Mouse (Mus musculus) heart, embryonic 15.5 days (tissue): Measurements from ENCODE around the gene Uggt2. TPM values are rescaled to one million over a fixed set of nuclear protein-coding genes. Genes with fewer than 3 reads are reported as not detected.
A peak's percentile ranks its signal among the peaks of the same experiment; 100 is the strongest.

ENCODE experiments used
- ATAC-seq: fragments of 200-750 bp; cut with Nextera tagmentation; replicated peaks from 2 replicates; pipeline ENCODE4 v1.8.0; 2017; ENCODE audit warnings: low read depth, moderate TSS enrichment; ENCODE audit not compliant: insufficient number of reproducible peaks, insufficient read depth, low FRiP score
- H3K27ac ChIP-seq: fragments of 300-500 bp; sonication (generic); 2 replicates; pipeline ENCODE4 v1.5.1; 2015; ENCODE audit warnings: mild to moderate bottlenecking, inconsistent platforms
- H3K27me3 ChIP-seq: fragments of 300-500 bp; sonication (generic); 2 replicates; pipeline ENCODE4 v1.6.1; 2015; ENCODE audit warnings: inconsistent platforms
- H3K36me3 ChIP-seq: fragments of 300-500 bp; sonication (generic); 2 replicates; pipeline ENCODE4 v1.6.1; 2015; ENCODE audit warnings: mild to moderate bottlenecking, inconsistent platforms
- H3K4me1 ChIP-seq: fragments of 300-500 bp; sonication (generic); replicated peaks from 2 replicates; pipeline ENCODE4 v1.6.1; 2015; ENCODE audit warnings: inconsistent platforms
- H3K4me2 ChIP-seq: fragments of 300-500 bp; sonication (generic); 2 replicates; pipeline ENCODE4 v1.6.1; 2015; ENCODE audit warnings: inconsistent platforms, mild to moderate bottlenecking, moderate library complexity
- H3K4me3 ChIP-seq: fragments of 300-500 bp; sonication (generic); 2 replicates; pipeline ENCODE4 v1.5.1; 2015; ENCODE audit warnings: mild to moderate bottlenecking, inconsistent platforms
- H3K9ac ChIP-seq: fragments of 300-500 bp; sonication (generic); 2 replicates; pipeline ENCODE4 v1.6.1; 2015; ENCODE audit warnings: mild to moderate bottlenecking, inconsistent platforms
- H3K9me3 ChIP-seq: fragments of 300-500 bp; sonication (generic); replicated peaks from 2 replicates; pipeline ENCODE4 v1.6.1; 2016; ENCODE audit warnings: inconsistent platforms
- WGBS: fragments of 180-500 bp; shearing (Covaris S2); methylation state at CpG from one replicate; pipeline ENCODE4 v1.1.7; 2015; ENCODE audit warnings: mixed read lengths; 5-methylcytosine and 5-hydroxymethylcytosine counted together
- polyA plus RNA-seq: library from polyadenylated mRNA; unstranded; fragments of >200 nt; fragmentation: Nextera tagmentation; extraction: Ambion mirVana; gene quantifications from 2 replicates; pipeline ENCODE4 v1.2.1, GENCODE M21; 2015

The Uggt2 gene
- polyA plus RNA-seq, 1 experiment from 2014 or later, result 7.4 TPM

DNA sequence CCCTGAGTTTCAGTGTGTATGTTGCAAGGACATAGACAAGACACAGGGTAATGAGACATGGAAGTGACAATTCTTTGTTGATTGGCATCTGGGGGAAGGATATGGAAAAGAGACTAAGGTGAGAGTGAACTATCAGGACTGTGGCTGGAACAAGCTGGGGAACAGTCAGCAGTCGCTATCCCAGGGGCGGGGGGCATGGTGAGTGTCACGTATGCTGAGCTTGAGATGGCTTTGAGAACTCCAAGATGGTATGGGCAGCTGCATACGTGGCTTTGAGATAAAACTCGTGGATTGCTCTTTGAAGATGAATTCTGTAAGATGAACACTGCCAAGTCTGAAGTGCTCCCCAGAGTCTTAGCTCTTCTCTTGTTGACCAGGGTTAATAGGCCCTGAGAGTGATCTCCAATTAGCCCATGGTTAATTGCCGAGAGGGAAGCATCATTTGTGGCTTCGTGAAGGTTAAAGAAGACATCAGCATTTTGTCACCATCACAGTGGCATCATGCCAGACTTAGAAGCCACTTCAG lies 9.6 kb upstream of the Uggt2 start:
- Histone ChIP-seq H3K4me3 (no peak overlapping the region), H3K27ac (no peak overlapping the region), H3K4me1 (no peaks in the 10 kb centered on the region), H3K27me3 (no peaks in the 10 kb centered on the region), H3K36me3 (no peaks in the 10 kb centered on the region), H3K9ac (no peak overlapping the region), H3K9me3 (no peaks in the 10 kb centered on the region), H3K4me2 (no peak overlapping the region)
- ATAC-seq, result no peak
- WGBS, result 58% methylated on average over 7 of the region's 7 CpGs

DNA sequence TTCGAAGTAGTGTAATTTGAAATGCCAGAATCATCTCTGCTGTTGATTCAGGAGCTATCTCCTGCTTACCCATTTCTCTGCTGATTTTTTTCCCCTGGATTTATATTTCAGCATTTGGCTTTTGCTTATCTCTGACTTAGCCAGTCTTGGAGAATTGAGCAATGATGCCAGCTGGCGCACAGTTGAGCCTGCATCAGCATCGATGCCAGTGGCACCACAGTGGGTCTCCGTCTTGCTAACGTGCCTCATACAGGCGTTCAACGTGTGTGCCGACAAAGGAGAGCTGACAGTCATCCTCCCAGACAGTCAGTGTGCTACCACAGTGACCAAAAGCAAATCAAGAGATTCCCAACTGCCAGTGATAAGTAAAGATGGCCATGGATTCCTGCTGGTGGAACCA lies 8.4 kb upstream of the Uggt2 start:
- ATAC-seq, result no peak
- Histone ChIP-seq H3K9me3 (no peaks in the 10 kb centered on the region), H3K9ac (no peak overlapping the region), H3K27ac (no peak overlapping the region), H3K4me2 (no peak overlapping the region), H3K36me3 (no peaks in the 10 kb centered on the region), H3K4me3 (no peak overlapping the region), H3K4me1 (no peaks in the 10 kb centered on the region), H3K27me3 (no peaks in the 10 kb centered on the region)
- 85% methylated on average over 8 of the region's 8 CpGs for WGBS

DNA sequence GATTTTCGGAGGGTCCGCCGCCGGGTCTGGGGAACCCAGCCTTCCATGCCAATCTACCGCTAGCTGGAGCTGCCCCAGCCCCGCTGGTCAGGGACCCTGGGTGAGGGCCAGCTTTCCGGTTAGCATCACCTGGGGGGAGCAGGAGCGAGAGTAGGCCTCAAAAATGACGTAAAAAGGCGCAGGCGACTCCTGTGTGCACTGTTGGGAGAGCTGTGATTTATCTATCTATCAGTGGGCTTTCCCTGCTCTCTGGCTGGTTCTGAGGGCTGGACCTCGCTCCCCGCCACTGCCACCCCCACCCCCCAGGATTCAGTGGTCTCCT lies 301 bp upstream of the Uggt2 start:
- peak overlapping the region; percentile 51 for H3K27ac ChIP-seq
- 2% methylated on average over 13 of the region's 13 CpGs for WGBS

DNA sequence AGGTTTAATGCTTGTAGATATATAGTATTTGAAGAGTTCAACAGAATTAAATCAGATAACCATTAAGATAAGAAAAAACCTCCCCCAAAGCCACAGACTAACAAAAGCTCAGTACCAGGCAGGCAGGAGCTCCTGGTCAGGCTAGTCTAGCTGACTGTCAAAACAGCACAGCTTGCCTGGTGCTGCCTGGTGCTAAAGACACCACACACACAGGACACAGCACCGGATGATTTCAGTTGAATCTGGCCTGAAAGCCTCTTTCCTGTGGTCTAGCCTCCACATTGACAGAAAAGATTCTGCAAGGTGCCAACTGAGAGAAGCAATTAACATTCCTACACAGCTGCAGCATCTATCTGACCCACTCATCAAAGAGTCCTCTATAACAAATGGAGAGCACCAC lies 37.4 kb downstream of the Uggt2 start:
- Histone ChIP-seq H3K36me3 (no peaks in the 10 kb centered on the region; the same call in none of the 2 replicates), H3K9ac (no peak overlapping the region), H3K4me1 (no peaks in the 10 kb centered on the region), H3K4me2 (no peak overlapping the region), H3K27ac (no peak overlapping the region), H3K4me3 (no peak overlapping the region), H3K9me3 (no peaks in the 10 kb centered on the region), H3K27me3 (no peaks in the 10 kb centered on the region)
- WGBS, result 73% methylated on average over 1 of the region's 1 CpGs
- no peak for ATAC-seq

More for the DNA sequence above, 301 bp upstream of the Uggt2 start:
- Histone ChIP-seq H3K27me3 (no peaks in the 10 kb centered on the region), H3K4me1 (peaks cover 8% of the 10 kb centered on the region), H3K9me3 (no peaks in the 10 kb centered on the region), H3K4me3 (peak overlapping the region; percentile 77), H3K9ac (peak overlapping the region; percentile 76), H3K36me3 (no peaks in the 10 kb centered on the region), H3K4me2 (peak overlapping the region; percentile 94)
- ATAC-seq, result no peak

DNA sequence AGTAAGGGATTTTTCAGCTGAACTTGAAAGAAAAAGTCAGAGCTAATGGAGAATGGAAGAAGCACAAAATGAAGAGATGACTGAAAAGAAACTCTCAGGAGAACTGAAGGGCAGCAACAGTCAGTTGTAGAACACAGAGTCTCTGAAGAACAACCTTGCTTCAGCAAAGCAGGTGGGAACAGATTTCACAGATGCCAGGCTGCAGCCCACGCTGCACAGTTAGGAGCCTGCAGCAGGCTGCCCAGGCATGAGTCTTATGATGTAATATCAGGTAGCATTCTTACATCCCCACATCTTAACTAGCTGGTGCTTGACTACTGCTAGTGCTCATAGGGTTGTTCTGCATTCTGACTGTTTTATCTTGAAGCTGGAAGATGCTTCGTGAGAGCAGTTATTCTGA lies 38.5 kb downstream of the Uggt2 start:
- no peak overlapping the region for H3K9ac ChIP-seq
- H3K36me3 ChIP-seq, result no peaks in the 10 kb centered on the region; the same call in none of the 2 replicates
- no peaks in the 10 kb centered on the region for H3K27me3 ChIP-seq
- no peaks in the 10 kb centered on the region for H3K4me1 ChIP-seq
- 89% methylated on average over 2 of the region's 2 CpGs for WGBS
- no peak for ATAC-seq
- no peaks in the 10 kb centered on the region for H3K9me3 ChIP-seq
- no peak overlapping the region for H3K4me2 ChIP-seq
- no peak overlapping the region for H3K4me3 ChIP-seq
- H3K27ac ChIP-seq, result no peak overlapping the region

DNA sequence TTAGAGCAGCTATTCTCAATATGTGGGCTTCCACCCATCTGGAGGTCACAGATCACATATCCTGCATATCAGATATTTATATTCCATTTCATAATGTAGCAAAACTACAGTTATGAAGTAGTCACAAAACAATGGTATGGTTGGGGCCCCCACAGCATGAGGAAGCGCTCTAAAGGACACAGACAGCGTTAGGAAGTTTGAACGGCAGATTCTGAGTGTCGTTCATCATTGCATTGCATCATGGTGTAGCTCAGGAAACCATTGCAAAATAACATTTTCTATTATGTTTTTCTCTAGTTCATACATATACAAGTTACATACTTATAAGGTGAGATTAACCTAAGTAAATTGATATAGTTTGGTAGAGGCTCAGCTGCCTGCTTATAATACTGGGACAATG lies 42.2 kb downstream of the Uggt2 start:
- Histone ChIP-seq H3K4me3 (no peak overlapping the region), H3K4me1 (no peaks in the 10 kb centered on the region), H3K27me3 (no peaks in the 10 kb centered on the region), H3K9ac (no peak overlapping the region), H3K36me3 (no peaks in the 10 kb centered on the region; the same call in none of the 2 replicates), H3K27ac (no peak overlapping the region), H3K9me3 (no peaks in the 10 kb centered on the region), H3K4me2 (no peak overlapping the region)
- ATAC-seq, result no peak
- WGBS, result 87% methylated on average over 4 of the region's 4 CpGs

DNA sequence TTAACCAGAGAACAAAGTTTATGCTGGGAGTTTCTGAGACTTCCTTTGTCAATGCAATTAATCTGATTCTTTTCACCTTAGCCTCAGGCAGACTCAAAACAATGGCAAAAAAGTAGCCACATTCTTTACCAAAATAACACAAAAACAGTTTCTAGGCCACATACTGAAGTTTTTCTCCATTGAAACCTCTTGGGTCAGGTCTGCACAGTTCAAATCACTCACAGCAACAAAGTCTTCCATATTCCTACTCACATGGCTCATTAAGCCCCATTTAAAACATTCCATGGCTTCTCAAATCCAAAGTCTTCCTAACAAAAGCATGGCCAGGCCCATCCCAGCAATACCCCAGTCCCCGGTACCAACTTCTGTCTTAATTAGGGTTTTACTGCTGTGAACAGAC lies 46.3 kb downstream of the Uggt2 start:
- Histone ChIP-seq H3K4me1 (no peaks in the 10 kb centered on the region), H3K27me3 (no peaks in the 10 kb centered on the region), H3K4me3 (no peak overlapping the region), H3K4me2 (no peak overlapping the region), H3K9me3 (no peaks in the 10 kb centered on the region), H3K9ac (no peak overlapping the region), H3K27ac (no peak overlapping the region), H3K36me3 (no peaks in the 10 kb centered on the region; the same call in 1 of the 2 replicates)
- WGBS, result 96% methylated on average over 1 of the region's 1 CpGs
- ATAC-seq, result no peak

DNA sequence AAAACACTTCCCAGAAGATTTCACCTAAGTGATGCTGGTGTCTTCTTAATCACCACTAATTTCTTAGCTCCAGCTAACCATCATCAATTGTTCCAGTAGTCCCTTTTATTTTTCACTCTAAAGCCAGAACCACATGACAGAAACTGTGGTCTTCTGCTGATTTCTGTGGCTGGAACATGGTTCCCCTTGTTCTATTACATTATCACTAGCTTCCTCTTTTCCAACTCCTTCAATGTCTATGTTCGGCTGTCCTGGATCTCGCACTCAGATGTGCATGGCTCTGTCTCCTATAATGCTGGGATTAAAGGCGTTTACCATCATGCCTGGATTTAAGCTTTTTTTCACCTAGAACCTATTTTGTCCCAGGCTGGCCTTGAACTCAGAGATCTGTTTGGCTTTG lies 46.9 kb downstream of the Uggt2 start:
- no peaks in the 10 kb centered on the region for H3K27me3 ChIP-seq
- no peaks in the 10 kb centered on the region for H3K9me3 ChIP-seq
- WGBS, result 90% methylated on average over 3 of the region's 3 CpGs
- ATAC-seq, result no peak
- no peaks in the 10 kb centered on the region for H3K4me1 ChIP-seq
- no peak overlapping the region for H3K9ac ChIP-seq
- H3K27ac ChIP-seq, result no peak overlapping the region
- H3K4me2 ChIP-seq, result no peak overlapping the region
- no peak overlapping the region for H3K4me3 ChIP-seq
- H3K36me3 ChIP-seq, result no peaks in the 10 kb centered on the region; the same call in 1 of the 2 replicates

DNA sequence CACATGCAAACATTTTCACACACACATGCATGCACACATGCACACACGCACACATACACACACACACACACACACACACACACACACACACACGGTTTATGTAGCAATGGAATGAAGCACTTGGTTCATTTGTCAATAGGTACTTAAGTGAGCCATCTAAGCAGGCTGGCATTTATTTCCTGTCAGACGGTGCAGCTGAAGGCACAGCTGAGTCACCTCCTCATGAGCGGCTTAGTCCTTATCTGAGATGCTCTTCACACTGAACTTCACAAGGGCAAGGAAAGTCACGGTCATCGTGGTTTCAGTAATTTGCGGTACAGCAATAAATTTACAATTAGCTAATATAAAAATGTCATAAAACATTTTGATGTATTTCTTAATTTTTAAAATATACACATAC lies 55.5 kb downstream of the Uggt2 start:
- 34% methylated on average over 7 of the region's 7 CpGs for WGBS
- 0 out of 2 replicates have a peak, but pooled peaks cover 3% of the 10 kb centered on the region for H3K4me1 ChIP-seq
- H3K9ac ChIP-seq, result no peak overlapping the region
- H3K4me2 ChIP-seq, result no peak overlapping the region
- H3K36me3 ChIP-seq, result no peaks in the 10 kb centered on the region
- H3K27ac ChIP-seq, result no peak overlapping the region
- no peak overlapping the region for H3K4me3 ChIP-seq
- no peaks in the 10 kb centered on the region for H3K9me3 ChIP-seq
- no peaks in the 10 kb centered on the region for H3K27me3 ChIP-seq
- no peak for ATAC-seq

DNA sequence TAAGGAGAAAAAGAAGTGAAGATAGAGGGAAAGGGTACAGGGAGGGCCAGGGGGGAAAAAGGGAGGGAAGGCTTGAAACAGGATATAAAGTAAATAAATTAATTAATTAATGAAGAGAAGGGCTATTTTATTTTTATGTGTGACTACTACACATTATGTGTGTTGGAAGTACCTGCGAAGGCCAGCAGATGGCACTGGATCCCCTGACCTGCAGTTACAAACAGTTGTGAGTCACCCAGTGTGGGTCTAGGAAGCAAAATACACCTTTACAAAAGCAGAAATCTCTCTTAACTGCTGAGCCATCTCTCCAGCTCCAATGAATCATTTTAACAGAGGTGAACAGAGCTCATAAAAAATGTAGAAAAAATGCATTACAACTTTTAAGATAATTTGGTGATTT lies 59.0 kb downstream of the Uggt2 start:
- ATAC-seq, result no peak
- H3K4me3 ChIP-seq, result no peak overlapping the region
- no peaks in the 10 kb centered on the region for H3K27me3 ChIP-seq
- no peaks in the 10 kb centered on the region for H3K9me3 ChIP-seq
- 59% methylated on average over 1 of the region's 1 CpGs for WGBS
- H3K4me1 ChIP-seq, result 0 out of 2 replicates have a peak, but pooled peaks cover 3% of the 10 kb centered on the region
- H3K27ac ChIP-seq, result no peak overlapping the region
- no peak overlapping the region for H3K4me2 ChIP-seq
- H3K9ac ChIP-seq, result no peak overlapping the region
- H3K36me3 ChIP-seq, result no peaks in the 10 kb centered on the region; the same call in 1 of the 2 replicates

DNA sequence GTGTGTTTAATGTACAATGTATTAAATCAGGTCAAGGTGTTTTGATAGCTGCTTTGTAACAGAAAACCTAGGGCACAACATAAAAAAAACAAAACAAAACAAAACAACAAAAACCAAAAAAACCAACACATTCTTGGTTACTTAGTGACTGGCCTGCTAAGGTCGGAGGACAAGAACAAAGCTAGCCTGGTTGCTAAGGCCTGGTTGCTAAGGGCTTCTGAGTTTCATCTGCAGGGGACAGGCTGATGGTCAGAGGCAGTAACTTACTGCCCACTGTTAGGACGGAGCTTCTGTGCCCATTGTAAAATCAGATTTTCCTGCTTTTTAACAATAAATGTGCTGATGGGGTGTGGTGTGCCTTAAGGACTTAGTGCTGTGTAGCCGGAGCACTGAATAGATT lies 61.5 kb downstream of the Uggt2 start:
- no peak for ATAC-seq
- H3K36me3 ChIP-seq, result peaks cover 9% of the 10 kb centered on the region; the same call in 1 of the 2 replicates
- H3K27me3 ChIP-seq, result no peaks in the 10 kb centered on the region
- no peak overlapping the region for H3K4me3 ChIP-seq
- no peaks in the 10 kb centered on the region for H3K9me3 ChIP-seq
- no peak overlapping the region for H3K9ac ChIP-seq
- no peak overlapping the region for H3K27ac ChIP-seq
- H3K4me1 ChIP-seq, result no peaks in the 10 kb centered on the region
- WGBS, result 77% methylated on average over 3 of the region's 3 CpGs
- H3K4me2 ChIP-seq, result no peak overlapping the region

DNA sequence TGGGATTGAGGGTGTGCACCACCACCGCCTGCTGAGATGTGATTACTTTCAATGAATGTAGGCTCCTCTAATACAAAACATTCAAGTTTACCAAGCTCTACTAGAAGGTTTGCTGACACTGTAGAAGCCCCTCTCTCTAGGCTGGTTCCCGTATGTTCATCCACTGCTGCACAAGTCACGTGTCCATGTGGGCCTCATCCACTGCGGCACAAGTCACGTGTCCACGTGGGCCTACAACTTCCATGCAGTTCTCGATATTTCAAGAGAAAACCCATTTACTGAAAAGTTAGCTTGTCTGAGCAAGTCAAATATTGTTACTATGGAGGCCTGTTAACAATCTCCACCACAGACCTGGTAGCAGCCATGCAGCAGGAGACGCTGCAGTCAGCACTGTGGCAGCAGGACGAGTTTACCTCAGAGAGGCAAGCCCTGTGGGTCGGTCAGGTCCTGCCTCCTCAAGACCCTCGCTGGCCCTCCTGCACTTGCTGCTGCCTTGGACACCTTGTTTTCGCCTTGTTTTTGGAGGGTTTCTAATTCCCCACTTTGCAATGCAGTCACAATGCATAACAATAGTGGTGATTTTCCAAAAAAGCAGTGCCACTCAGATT lies 62.0 kb downstream of the Uggt2 start:
- peaks cover 9% of the 10 kb centered on the region; the same call in 1 of the 2 replicates for H3K36me3 ChIP-seq
- no peaks in the 10 kb centered on the region for H3K27me3 ChIP-seq
- no peak overlapping the region for H3K9ac ChIP-seq
- no peaks in the 10 kb centered on the region for H3K9me3 ChIP-seq
- H3K4me2 ChIP-seq, result no peak overlapping the region
- no peak overlapping the region for H3K27ac ChIP-seq
- ATAC-seq, result no peak
- no peaks in the 10 kb centered on the region for H3K4me1 ChIP-seq
- WGBS, result 88% methylated on average over 12 of the region's 12 CpGs
- no peak overlapping the region for H3K4me3 ChIP-seq
